Mouse (Mus musculus): Measurements from ENCODE around the gene Clint1.

DNA sequence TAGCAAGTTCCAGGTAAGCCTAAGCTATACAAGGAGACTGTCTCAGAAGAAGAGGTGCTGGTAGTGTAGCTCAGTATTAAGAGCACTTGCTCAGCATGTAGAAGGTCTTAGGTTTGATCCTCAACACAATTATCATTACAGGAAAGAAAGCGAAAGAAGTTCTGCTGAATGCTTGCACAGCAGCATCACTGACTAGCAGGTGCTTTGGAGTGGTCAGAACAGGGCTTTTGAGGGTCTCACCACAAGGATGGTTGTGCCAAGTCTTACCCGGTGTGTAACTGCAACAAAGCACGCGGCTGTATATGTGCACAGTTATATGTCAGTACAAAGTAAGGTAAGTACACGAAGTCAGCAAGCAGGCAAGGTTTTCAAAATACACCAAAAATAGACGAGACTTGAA lies 22.4 kb downstream of the Clint1 start:
- TF ChIP-seq POLR2A (IDR thresholded peaks at IDR 0.05; ENCODE audit: control insufficient read depth, extremely low read depth, insufficient read depth, low read length, poor library complexity) = no peak
- no peak for TF ChIP-seq CTCF (IDR thresholded peaks at IDR 0.05; ENCODE audit: borderline replicate concordance, control insufficient read depth, extremely low read depth, insufficient read depth, low read length, poor library complexity)

Measured in thymus, adult 2 months (tissue).